Mouse (Mus musculus) forebrain, embryonic 16.5 days (tissue): ENCODE data around the gene Gm21750. TPM values are rescaled to one million over a fixed set of nuclear protein-coding genes. Genes with fewer than 3 reads are reported as not detected.
"Not testable (repeated sequence)": the region's sequence is repeated elsewhere in the genome, so short reads cannot be mapped to it uniquely, and the experiment has no call there.

Source experiments
- ATAC-seq: fragments of 200-750 bp; cut with Nextera tagmentation; 2 replicates; pipeline ENCODE4 v1.8.0; 2017; ENCODE audit warnings: mild to moderate bottlenecking, moderate library complexity
- H3K27ac ChIP-seq: fragments of 300-500 bp; sonication (generic); 2 replicates; pipeline ENCODE4 v1.5.1; 2014; ENCODE audit warnings: low read length, control low read depth
- H3K27me3 ChIP-seq: fragments of 300-500 bp; sonication (generic); replicated peaks from 2 replicates; pipeline ENCODE4 v1.6.1; 2014; ENCODE audit warnings: low read length; ENCODE audit not compliant: control insufficient read depth, insufficient read depth
- H3K36me3 ChIP-seq: fragments of 300-500 bp; sonication (generic); 2 replicates; pipeline ENCODE4 v1.6.1; 2014; ENCODE audit not compliant: control insufficient read depth, insufficient read depth
- H3K4me1 ChIP-seq: fragments of 300-500 bp; sonication (generic); replicated peaks from 2 replicates; pipeline ENCODE4 v1.6.1; 2014; ENCODE audit warnings: low read length; ENCODE audit not compliant: control insufficient read depth, insufficient read depth
- H3K4me2 ChIP-seq: fragments of 300-500 bp; sonication (generic); 2 replicates; pipeline ENCODE4 v1.6.1; 2014; ENCODE audit warnings: mild to moderate bottlenecking, low read length, control low read depth
- H3K4me3 ChIP-seq: fragments of 300-500 bp; sonication (generic); replicated peaks from 2 replicates; pipeline ENCODE4 v1.5.1; 2014; ENCODE audit warnings: mild to moderate bottlenecking, low read length, control low read depth
- H3K9ac ChIP-seq: fragments of 300-500 bp; sonication (generic); replicated peaks from 2 replicates; pipeline ENCODE4 v1.6.1; 2014; ENCODE audit warnings: low read depth, low read length, control low read depth
- H3K9me3 ChIP-seq: fragments of 300-500 bp; sonication (generic); 2 replicates; pipeline ENCODE4 v1.6.1; 2016; ENCODE audit warnings: low read length; ENCODE audit not compliant: control insufficient read depth
- WGBS: fragments of 180-500 bp; shearing (Covaris S2); extraction: QIAGEN DNeasy Blood & Tissue Kit; methylation state at CpG from one replicate; pipeline ENCODE4 v1.1.7; 2014; 5-methylcytosine and 5-hydroxymethylcytosine counted together
- polyA plus RNA-seq: library from polyadenylated mRNA; unstranded; fragments of >200 nt; fragmentation: Nextera tagmentation; extraction: Ambion mirVana; gene quantifications from 2 replicates; pipeline ENCODE4 v1.2.1, GENCODE M21; 2015

Gm21750 gene
- not detected in 2 replicates for polyA plus RNA-seq

- H3K27me3 ChIP-seq, H3K36me3 ChIP-seq, H3K9ac ChIP-seq, H3K9me3 ChIP-seq, H3K4me2 ChIP-seq, H3K4me3 ChIP-seq, H3K27ac ChIP-seq, H3K4me1 ChIP-seq, ATAC-seq: not testable (repeated sequence)
- 87% methylated on average over 3 of the region's 3 CpGs for WGBS
Observed at GRCm38 (mm10) chr14:73660925-73661324, at the start of gene Gm21750. Gm21750 (plus strand) TSS chr14:73661225.

GRCm38 (mm10) chr14:73614961-73615360 lies 46.1 kb upstream of the Gm21750 start:
- not testable (repeated sequence) for H3K4me2 ChIP-seq, H3K9ac ChIP-seq, H3K27ac ChIP-seq, H3K4me1 ChIP-seq, ATAC-seq, H3K4me3 ChIP-seq, H3K36me3 ChIP-seq, H3K27me3 ChIP-seq, H3K9me3 ChIP-seq
- 70% methylated on average over 1 of the region's 1 CpGs for WGBS

- ATAC-seq: no peak
- Histone ChIP-seq H3K9me3 (peaks cover 3% of the 10 kb centered on the region; the same call in 1 of the 2 replicates), H3K27ac (no peak overlapping the region), H3K27me3 (no peaks in the 10 kb centered on the region), H3K4me1 (no peaks in the 10 kb centered on the region), H3K36me3 (no peaks in the 10 kb centered on the region), H3K4me3 (no peak overlapping the region), H3K4me2 (no peak overlapping the region), H3K9ac (no peak overlapping the region)
- 77% methylated on average over 3 of the region's 3 CpGs for WGBS
Observed at GRCm38 (mm10) chr14:73620880-73621279, 40.1 kb upstream of the Gm21750 start.

GRCm38 (mm10) chr14:73622988-73623387 lies 38.0 kb upstream of the Gm21750 start:
- Histone ChIP-seq H3K4me3 (no peak overlapping the region), H3K27ac (no peak overlapping the region), H3K4me1 (no peaks in the 10 kb centered on the region), H3K36me3 (no peaks in the 10 kb centered on the region), H3K9ac (no peak overlapping the region), H3K27me3 (no peaks in the 10 kb centered on the region), H3K9me3 (peaks cover 3% of the 10 kb centered on the region; the same call in 1 of the 2 replicates), H3K4me2 (no peak overlapping the region)
- WGBS: 95% methylated on average over 1 of the region's 1 CpGs
- no peak for ATAC-seq

- Histone ChIP-seq H3K36me3 (no peaks in the 10 kb centered on the region), H3K9ac (no peak overlapping the region), H3K27ac (no peak overlapping the region), H3K9me3 (no peaks in the 10 kb centered on the region), H3K4me2 (no peak overlapping the region), H3K4me1 (no peaks in the 10 kb centered on the region), H3K4me3 (no peak overlapping the region), H3K27me3 (no peaks in the 10 kb centered on the region)
- WGBS: 68% methylated on average over 3 of the region's 3 CpGs
- no peak for ATAC-seq
Observed at GRCm38 (mm10) chr14:73625469-73625868, 35.6 kb upstream of the Gm21750 start.

GRCm38 (mm10) chr14:73631511-73631910 lies 29.5 kb upstream of the Gm21750 start:
- ATAC-seq: no peak
- WGBS: 93% methylated on average over 4 of the region's 4 CpGs

GRCm38 (mm10) chr14:73632648-73633263 lies 28.3 kb upstream of the Gm21750 start:
- Histone ChIP-seq H3K27me3 (no peaks in the 10 kb centered on the region), H3K36me3 (no peaks in the 10 kb centered on the region), H3K4me2 (no peak overlapping the region), H3K4me3 (no peak overlapping the region), H3K4me1 (0 out of 2 replicates have a peak, but pooled peaks cover 3% of the 10 kb centered on the region), H3K9me3 (no peaks in the 10 kb centered on the region), H3K9ac (no peak overlapping the region), H3K27ac (no peak overlapping the region)
- 40% methylated on average over 9 of the region's 9 CpGs for WGBS
- ATAC-seq: peak; percentile 75

More at GRCm38 (mm10) chr14:73631511-73631910, 29.5 kb upstream of the Gm21750 start:
- Histone ChIP-seq H3K9me3 (no peaks in the 10 kb centered on the region), H3K36me3 (no peaks in the 10 kb centered on the region), H3K27me3 (no peaks in the 10 kb centered on the region), H3K9ac (no peak overlapping the region), H3K4me2 (no peak overlapping the region), H3K4me1 (0 out of 2 replicates have a peak, but pooled peaks cover 3% of the 10 kb centered on the region), H3K27ac (no peak overlapping the region), H3K4me3 (no peak overlapping the region)

- H3K9me3 ChIP-seq: no peaks in the 10 kb centered on the region
- 0 out of 2 replicates have a peak, but pooled peaks cover 3% of the 10 kb centered on the region for H3K4me1 ChIP-seq
- no peak overlapping the region for H3K4me2 ChIP-seq
- H3K27me3 ChIP-seq: no peaks in the 10 kb centered on the region
- 81% methylated on average over 3 of the region's 3 CpGs for WGBS
- no peak overlapping the region for H3K27ac ChIP-seq
- H3K4me3 ChIP-seq: no peak overlapping the region
- H3K9ac ChIP-seq: no peak overlapping the region
- no peak for ATAC-seq
- H3K36me3 ChIP-seq: no peaks in the 10 kb centered on the region
Observed at GRCm38 (mm10) chr14:73634356-73634755, 26.7 kb upstream of the Gm21750 start.

- H3K4me2 ChIP-seq: no peak overlapping the region
- no peaks in the 10 kb centered on the region for H3K27me3 ChIP-seq
- no peak overlapping the region for H3K9ac ChIP-seq
- H3K4me3 ChIP-seq: no peak overlapping the region
- H3K36me3 ChIP-seq: no peaks in the 10 kb centered on the region
- no peak overlapping the region for H3K27ac ChIP-seq
- no peak for ATAC-seq
- H3K4me1 ChIP-seq: 0 out of 2 replicates have a peak, but pooled peaks cover 1% of the 10 kb centered on the region
- no peaks in the 10 kb centered on the region for H3K9me3 ChIP-seq
Observed at GRCm38 (mm10) chr14:73637460-73637859, 23.6 kb upstream of the Gm21750 start.

GRCm38 (mm10) chr14:73650179-73650578 lies 10.8 kb upstream of the Gm21750 start:
- Histone ChIP-seq H3K4me2 (no peak overlapping the region), H3K4me1 (no peaks in the 10 kb centered on the region), H3K36me3 (no peaks in the 10 kb centered on the region), H3K9me3 (no peaks in the 10 kb centered on the region), H3K9ac (no peak overlapping the region), H3K27ac (no peak overlapping the region), H3K4me3 (no peak overlapping the region), H3K27me3 (no peaks in the 10 kb centered on the region)
- ATAC-seq: no peak
- WGBS: 93% methylated on average over 4 of the region's 4 CpGs
